Mouse (Mus musculus) heart, embryonic 15.5 days (tissue): ENCODE data around the gene Cyp2g1. TPM values are rescaled to one million over a fixed set of nuclear protein-coding genes. Genes with fewer than 3 reads are reported as not detected.

ENCODE experiments used
- polyA plus RNA-seq: library from polyadenylated mRNA; unstranded; fragments of >200 nt; fragmentation: Nextera tagmentation; extraction: Ambion mirVana; gene quantifications from 2 replicates; pipeline ENCODE4 v1.2.1, GENCODE M21; 2015

Cyp2g1 gene
- polyA plus RNA-seq, 1 experiment from 2014 or later = not detected

Other genes with a start within 250 kb of the Cyp2g1 start
- not detected in 2 replicates for gene Vmn1r185, start 190.4 kb upstream of the Cyp2g1 start, polyA plus RNA-seq
- gene Cyp2b23, start 122.5 kb upstream of the Cyp2g1 start, polyA plus RNA-seq = not detected in 2 replicates
- gene Cyp2b19, start 51.8 kb upstream of the Cyp2g1 start, polyA plus RNA-seq = not detected in 2 replicates
- 0.11 TPM in 1 of 2 replicates, not detected in the other for gene Cyp2a5, start 26.4 kb downstream of the Cyp2g1 start, polyA plus RNA-seq
- 0.04 TPM in 1 of 2 replicates, not detected in the other for gene Cyp2a22, start 130.5 kb downstream of the Cyp2g1 start, polyA plus RNA-seq
- not detected in 2 replicates for gene Cyp2a12, start 220.2 kb downstream of the Cyp2g1 start, polyA plus RNA-seq